Mouse (Mus musculus): ENCODE measurements around the gene Grwd1. TPM values are rescaled to one million over a fixed set of nuclear protein-coding genes. Genes with fewer than 3 reads are reported as not detected.
A peak's percentile ranks its signal among the peaks of the same experiment; 100 is the strongest.

The Grwd1 gene
- polyA plus RNA-seq, 1 experiment from 2014 or later, result 93.5 TPM

DNA sequence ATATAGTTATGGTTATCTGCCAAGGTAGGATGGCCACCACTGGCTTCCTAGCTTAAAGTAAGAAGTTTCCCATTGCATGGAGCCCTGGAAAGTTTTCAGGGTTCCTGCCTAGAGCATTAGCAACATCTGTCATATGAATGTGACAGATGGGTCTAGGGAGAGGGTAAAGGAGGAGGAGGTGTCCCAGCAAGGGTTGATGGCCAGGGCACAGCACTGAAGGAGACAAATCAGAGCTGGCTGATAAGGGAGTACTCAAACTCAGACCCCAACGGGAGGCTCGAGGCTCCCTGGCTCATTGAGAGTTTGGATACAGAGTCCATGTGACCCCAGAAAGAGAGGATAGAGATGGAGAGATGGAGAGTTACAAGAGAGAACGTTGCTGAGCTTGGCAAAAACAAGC lies 19.9 kb upstream of the Grwd1 start:
- 82% methylated on average over 3 of the region's 3 CpGs for WGBS
- no peaks in the 10 kb centered on the region for H3K27me3 ChIP-seq (ENCODE audit: control insufficient read depth, insufficient read depth, low read length)
- no peak overlapping the region for H3K4me3 ChIP-seq (ENCODE audit: low read length)
- no peak overlapping the region for H3K9ac ChIP-seq (ENCODE audit: low read depth, low read length)
- H3K4me2 ChIP-seq (replicated peaks; ENCODE audit: low read depth, low read length), result no peak overlapping the region
- no peaks in the 10 kb centered on the region for H3K36me3 ChIP-seq (ENCODE audit: control insufficient read depth, insufficient read depth, low read length)
- H3K27ac ChIP-seq (ENCODE audit: low read depth, low read length), result no peak overlapping the region
- H3K9me3 ChIP-seq (ENCODE audit: control insufficient read depth, low read length), result no peaks in the 10 kb centered on the region
- no peak for ATAC-seq (ENCODE audit: low FRiP score, low TSS enrichment)
- no peaks in the 10 kb centered on the region for H3K4me1 ChIP-seq (ENCODE audit: control insufficient read depth, insufficient read depth, low read length)

DNA sequence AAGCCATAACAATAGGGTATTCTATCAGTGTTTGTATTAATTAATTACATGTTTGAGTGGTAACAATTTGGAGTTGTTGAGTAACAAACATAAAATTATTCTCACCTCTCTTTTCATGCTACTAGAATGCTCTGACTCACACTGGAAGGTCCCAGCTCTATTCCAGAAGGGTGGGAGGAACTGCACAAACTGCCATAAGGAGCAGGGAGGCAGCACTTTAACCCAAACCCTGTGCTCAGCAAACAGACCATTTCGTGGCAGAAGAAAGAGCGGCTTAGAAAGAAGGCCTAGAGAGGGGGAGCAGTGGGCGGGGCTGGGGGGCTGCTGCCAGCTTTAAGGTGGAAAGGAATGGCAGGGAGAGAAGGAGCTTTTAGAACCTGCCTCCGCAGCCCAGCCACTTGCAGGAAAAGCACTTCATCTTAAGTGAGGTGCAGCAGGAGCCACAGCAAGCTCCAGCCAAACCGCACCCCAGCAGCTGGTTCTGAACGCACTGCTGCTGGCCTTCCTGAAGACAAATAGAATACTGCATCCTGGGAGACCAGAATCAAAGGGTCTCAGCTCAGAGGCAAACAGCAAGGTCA lies 17.8 kb upstream of the Grwd1 start:
- Histone ChIP-seq H3K9ac (ENCODE audit: low read depth, low read length) (0 out of 2 replicates have a peak overlapping the region, but pooled peaks have one; percentile 7), H3K4me3 (ENCODE audit: low read length) (no peak overlapping the region), H3K9me3 (ENCODE audit: control insufficient read depth, low read length) (no peaks in the 10 kb centered on the region), H3K4me1 (ENCODE audit: control insufficient read depth, insufficient read depth, low read length) (no peaks in the 10 kb centered on the region), H3K27me3 (ENCODE audit: control insufficient read depth, insufficient read depth, low read length) (no peaks in the 10 kb centered on the region), H3K4me2 (replicated peaks; ENCODE audit: low read depth, low read length) (no peak overlapping the region), H3K27ac (ENCODE audit: low read depth, low read length) (no peak overlapping the region), H3K36me3 (ENCODE audit: control insufficient read depth, insufficient read depth, low read length) (no peaks in the 10 kb centered on the region)
- ATAC-seq (ENCODE audit: low FRiP score, low TSS enrichment), result no peak
- WGBS, result 17% methylated on average over 6 of the region's 6 CpGs

DNA sequence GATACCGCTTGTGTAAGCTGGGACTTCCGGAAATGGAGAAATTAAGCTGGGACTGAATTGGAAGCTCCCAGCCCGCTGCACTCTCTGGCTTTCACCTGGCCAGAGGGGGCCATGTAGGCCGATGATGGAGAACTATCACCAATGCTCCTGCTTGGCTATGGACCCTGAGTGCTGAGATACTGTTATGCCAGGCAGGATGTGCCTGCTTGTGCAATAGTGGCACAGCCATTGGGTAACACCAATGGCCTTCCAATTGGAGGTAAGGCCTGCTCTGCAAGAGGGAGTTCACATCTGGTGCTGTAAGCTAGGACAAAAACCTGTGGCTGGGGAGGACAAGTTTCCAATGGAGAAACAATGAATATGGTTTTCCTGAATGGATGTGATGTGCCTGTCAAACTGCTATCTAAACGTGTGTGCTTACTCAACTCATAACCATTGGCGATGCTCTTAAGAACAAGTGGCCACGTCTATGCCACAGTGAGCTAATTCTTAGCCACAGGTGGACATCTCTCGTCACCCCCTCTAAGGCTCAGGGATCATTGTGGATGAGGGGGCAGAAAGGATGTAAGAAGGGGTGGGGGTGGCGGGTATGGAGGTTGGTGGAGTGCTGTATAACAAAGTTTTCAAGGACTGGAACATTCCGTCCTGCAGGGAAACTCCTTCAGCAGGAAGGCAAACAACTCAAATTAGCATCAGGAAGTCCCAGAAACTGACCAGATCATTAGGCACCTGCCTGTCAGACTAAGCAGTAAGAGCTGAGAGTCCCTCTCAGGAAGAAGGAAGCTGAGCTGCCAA lies 12.4 kb upstream of the Grwd1 start:
- WGBS, result 88% methylated on average over 10 of the region's 10 CpGs
- Histone ChIP-seq H3K4me1 (ENCODE audit: control insufficient read depth, insufficient read depth, low read length) (no peaks in the 10 kb centered on the region), H3K4me3 (ENCODE audit: low read length) (no peak overlapping the region), H3K27me3 (ENCODE audit: control insufficient read depth, insufficient read depth, low read length) (no peaks in the 10 kb centered on the region), H3K4me2 (replicated peaks; ENCODE audit: low read depth, low read length) (no peak overlapping the region), H3K36me3 (ENCODE audit: control insufficient read depth, insufficient read depth, low read length) (no peaks in the 10 kb centered on the region), H3K9ac (ENCODE audit: low read depth, low read length) (no peak overlapping the region), H3K9me3 (ENCODE audit: control insufficient read depth, low read length) (no peaks in the 10 kb centered on the region), H3K27ac (ENCODE audit: low read depth, low read length) (no peak overlapping the region)
- no peak for ATAC-seq (ENCODE audit: low FRiP score, low TSS enrichment)

DNA sequence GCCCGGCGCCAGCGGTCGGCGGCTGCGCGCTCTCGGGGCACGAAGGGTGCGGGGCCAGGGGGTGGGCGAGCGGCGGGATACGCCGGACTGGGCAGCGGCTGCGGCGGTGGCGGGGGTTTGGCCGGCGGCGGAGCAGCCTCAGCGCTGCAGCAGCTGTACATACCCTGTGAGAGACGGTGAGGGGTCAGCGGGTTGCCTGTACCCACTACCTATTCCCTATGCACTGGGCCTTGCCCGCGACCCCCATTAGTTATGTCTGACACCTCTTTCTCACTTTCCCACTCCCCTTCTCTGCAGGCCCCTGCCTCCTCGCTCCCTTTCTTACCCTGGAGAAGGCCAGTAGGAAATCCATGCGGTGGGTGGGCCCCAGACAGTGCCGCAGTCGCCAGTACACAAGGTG lies 3.2 kb upstream of the Grwd1 start:
- peak overlapping the region; percentile 42 for H3K4me3 ChIP-seq (ENCODE audit: low read length)
- H3K9me3 ChIP-seq (ENCODE audit: control insufficient read depth, low read length), result no peaks in the 10 kb centered on the region; the same call in 1 of the 2 replicates
- 2% methylated on average over 31 of the region's 31 CpGs for WGBS
- peaks cover 23% of the 10 kb centered on the region for H3K4me1 ChIP-seq (ENCODE audit: control insufficient read depth, insufficient read depth, low read length)
- peaks cover 8% of the 10 kb centered on the region; the same call in 1 of the 2 replicates for H3K36me3 ChIP-seq (ENCODE audit: control insufficient read depth, insufficient read depth, low read length)
- H3K27ac ChIP-seq (ENCODE audit: low read depth, low read length), result no peak overlapping the region
- no peak for ATAC-seq (ENCODE audit: low FRiP score, low TSS enrichment)
- peak overlapping the region; percentile 49 for H3K4me2 ChIP-seq (replicated peaks; ENCODE audit: low read depth, low read length)
- H3K27me3 ChIP-seq (ENCODE audit: control insufficient read depth, insufficient read depth, low read length), result peaks cover 43% of the 10 kb centered on the region
- peak overlapping the region; percentile 32; the same call in 1 of the 2 replicates for H3K9ac ChIP-seq (ENCODE audit: low read depth, low read length)

DNA sequence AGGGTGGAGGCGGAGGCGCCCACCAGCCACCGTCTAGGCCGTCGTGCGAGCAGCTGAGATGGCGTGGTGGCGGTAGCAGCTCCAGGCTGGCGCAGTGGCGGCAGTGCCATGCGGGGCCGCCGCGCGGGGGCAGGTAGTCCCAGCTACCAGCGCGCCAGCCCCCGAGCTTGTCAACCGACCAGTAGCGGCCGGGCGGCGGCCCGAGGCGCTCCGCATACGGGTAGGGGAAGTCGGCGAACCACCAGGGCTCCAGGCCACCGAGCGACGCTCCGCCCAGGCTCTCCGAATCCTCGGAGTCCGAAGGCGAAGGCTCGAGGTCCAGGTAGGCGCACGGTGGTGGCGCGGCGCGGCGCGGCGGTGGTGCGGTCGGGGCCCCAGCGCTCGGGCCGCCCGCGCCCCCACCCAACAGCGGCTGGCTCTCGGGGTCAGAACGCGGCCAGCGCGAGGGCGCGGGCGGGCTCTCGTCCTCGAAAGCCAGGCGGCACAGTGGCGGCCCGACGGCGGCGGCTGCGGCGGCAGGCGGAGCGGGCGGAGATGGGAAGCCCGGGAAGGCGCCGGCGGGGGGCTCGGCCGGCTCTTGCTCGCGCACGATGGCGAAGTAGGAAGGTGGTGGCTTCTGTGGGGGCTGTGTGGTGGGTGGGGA lies 2.5 kb upstream of the Grwd1 start:
- H3K9me3 ChIP-seq (ENCODE audit: control insufficient read depth, low read length), result no peaks in the 10 kb centered on the region; the same call in 1 of the 2 replicates
- peaks cover 14% of the 10 kb centered on the region; the same call in 1 of the 2 replicates for H3K36me3 ChIP-seq (ENCODE audit: control insufficient read depth, insufficient read depth, low read length)
- peaks cover 43% of the 10 kb centered on the region for H3K27me3 ChIP-seq (ENCODE audit: control insufficient read depth, insufficient read depth, low read length)
- H3K27ac ChIP-seq (ENCODE audit: low read depth, low read length), result no peak overlapping the region
- peak overlapping the region; percentile 49 for H3K4me2 ChIP-seq (replicated peaks; ENCODE audit: low read depth, low read length)
- H3K9ac ChIP-seq (ENCODE audit: low read depth, low read length), result peak overlapping the region; percentile 32; the same call in 1 of the 2 replicates
- WGBS, result under 1% methylated on average over 63 of the region's 86 CpGs
- peaks cover 23% of the 10 kb centered on the region for H3K4me1 ChIP-seq (ENCODE audit: control insufficient read depth, insufficient read depth, low read length)
- ATAC-seq (ENCODE audit: low FRiP score, low TSS enrichment), result no peak
- peak overlapping the region; percentile 42 for H3K4me3 ChIP-seq (ENCODE audit: low read length)

DNA sequence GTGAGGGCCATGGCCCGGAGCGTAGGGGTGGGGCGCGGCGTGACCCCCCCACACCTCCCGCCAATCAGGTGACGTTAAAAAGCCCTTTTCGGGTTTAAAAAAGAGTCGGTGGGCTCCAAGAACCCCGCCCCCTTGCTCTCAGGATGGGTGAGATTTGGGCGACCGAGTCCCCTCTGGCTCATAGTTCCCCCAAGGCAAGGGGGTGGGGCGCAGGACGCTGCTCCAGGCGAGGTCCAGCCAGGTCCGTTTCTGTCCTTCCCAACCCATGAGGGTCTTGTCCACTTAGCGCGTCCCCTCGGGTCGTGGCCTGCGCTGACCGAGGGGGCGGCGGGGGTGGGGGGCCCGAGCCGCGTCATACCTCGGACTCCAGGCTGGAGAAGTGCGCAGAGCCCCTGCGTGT lies 1.7 kb upstream of the Grwd1 start:
- WGBS, result 9% methylated on average over 30 of the region's 30 CpGs
- Histone ChIP-seq H3K9ac (ENCODE audit: low read depth, low read length) (peak overlapping the region; percentile 18; the same call in 1 of the 2 replicates), H3K9me3 (ENCODE audit: control insufficient read depth, low read length) (no peaks in the 10 kb centered on the region; the same call in 1 of the 2 replicates), H3K4me1 (ENCODE audit: control insufficient read depth, insufficient read depth, low read length) (peaks cover 23% of the 10 kb centered on the region), H3K27ac (ENCODE audit: low read depth, low read length) (no peak overlapping the region), H3K4me3 (ENCODE audit: low read length) (peak overlapping the region; percentile 42), H3K4me2 (replicated peaks; ENCODE audit: low read depth, low read length) (peak overlapping the region; percentile 49), H3K27me3 (ENCODE audit: control insufficient read depth, insufficient read depth, low read length) (peaks cover 43% of the 10 kb centered on the region), H3K36me3 (ENCODE audit: control insufficient read depth, insufficient read depth, low read length) (peaks cover 23% of the 10 kb centered on the region)
- ATAC-seq (ENCODE audit: low FRiP score, low TSS enrichment), result no peak

DNA sequence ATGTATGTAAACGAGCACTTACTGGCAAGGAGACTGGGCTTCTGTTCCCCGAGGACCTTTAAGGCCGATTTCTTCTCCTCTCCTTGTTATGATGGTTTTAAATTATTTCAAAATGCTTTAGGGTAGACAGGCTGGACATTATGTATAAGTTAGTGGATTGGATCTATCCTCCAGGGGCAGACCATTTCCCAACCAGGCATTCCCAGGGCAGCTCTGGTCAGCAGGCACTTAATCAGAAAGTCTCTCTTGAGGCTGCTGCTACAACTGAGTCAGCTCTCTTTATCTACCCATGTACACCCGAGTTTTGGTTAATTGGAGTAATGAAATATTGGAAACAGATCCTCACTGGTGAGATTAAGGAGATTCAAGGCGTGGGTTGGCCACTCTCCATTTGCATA lies 383 bp upstream of the Grwd1 start:
- H3K4me2 ChIP-seq (replicated peaks; ENCODE audit: low read depth, low read length), result peak overlapping the region; percentile 82
- peaks cover 36% of the 10 kb centered on the region for H3K36me3 ChIP-seq (ENCODE audit: control insufficient read depth, insufficient read depth, low read length)
- no peak overlapping the region for H3K27ac ChIP-seq (ENCODE audit: low read depth, low read length)
- H3K4me3 ChIP-seq (ENCODE audit: low read length), result peak overlapping the region; percentile 84
- no peak overlapping the region for H3K9ac ChIP-seq (ENCODE audit: low read depth, low read length)
- no peaks in the 10 kb centered on the region for H3K9me3 ChIP-seq (ENCODE audit: control insufficient read depth, low read length)
- peaks cover 43% of the 10 kb centered on the region for H3K27me3 ChIP-seq (ENCODE audit: control insufficient read depth, insufficient read depth, low read length)
- peaks cover 23% of the 10 kb centered on the region for H3K4me1 ChIP-seq (ENCODE audit: control insufficient read depth, insufficient read depth, low read length)
- ATAC-seq (ENCODE audit: low FRiP score, low TSS enrichment), result no peak
- 27% methylated on average over 5 of the region's 5 CpGs for WGBS

DNA sequence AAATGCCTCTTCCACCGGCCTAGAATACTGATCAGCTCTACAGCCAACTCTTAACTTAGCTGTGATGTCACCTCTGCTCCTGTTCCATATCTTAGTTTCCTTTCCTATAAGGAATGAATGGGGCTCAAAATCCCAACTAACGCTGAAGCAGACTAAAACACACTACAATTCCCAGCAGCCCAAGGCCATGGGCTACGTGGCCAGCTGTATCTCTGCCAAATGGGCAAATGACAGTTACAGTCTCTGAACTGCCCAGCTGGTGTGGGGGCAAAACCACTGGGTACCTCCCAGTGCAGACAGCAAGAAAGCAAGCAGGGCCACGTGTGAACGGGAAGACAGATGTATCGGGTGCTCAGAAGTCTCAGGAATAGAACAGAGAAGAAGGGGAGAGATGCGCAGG lies 4.1 kb downstream of the Grwd1 start:
- no peak overlapping the region for H3K9ac ChIP-seq (ENCODE audit: low read depth, low read length)
- no peak overlapping the region for H3K27ac ChIP-seq (ENCODE audit: low read depth, low read length)
- H3K9me3 ChIP-seq (ENCODE audit: control insufficient read depth, low read length), result no peaks in the 10 kb centered on the region
- WGBS, result 95% methylated on average over 7 of the region's 7 CpGs
- peaks cover 2% of the 10 kb centered on the region for H3K27me3 ChIP-seq (ENCODE audit: control insufficient read depth, insufficient read depth, low read length)
- H3K4me1 ChIP-seq (ENCODE audit: control insufficient read depth, insufficient read depth, low read length), result peaks cover 13% of the 10 kb centered on the region
- no peak for ATAC-seq (ENCODE audit: low FRiP score, low TSS enrichment)
- H3K36me3 ChIP-seq (ENCODE audit: control insufficient read depth, insufficient read depth, low read length), result peaks cover 56% of the 10 kb centered on the region
- no peak overlapping the region for H3K4me3 ChIP-seq (ENCODE audit: low read length)
- no peak overlapping the region for H3K4me2 ChIP-seq (replicated peaks; ENCODE audit: low read depth, low read length)

DNA sequence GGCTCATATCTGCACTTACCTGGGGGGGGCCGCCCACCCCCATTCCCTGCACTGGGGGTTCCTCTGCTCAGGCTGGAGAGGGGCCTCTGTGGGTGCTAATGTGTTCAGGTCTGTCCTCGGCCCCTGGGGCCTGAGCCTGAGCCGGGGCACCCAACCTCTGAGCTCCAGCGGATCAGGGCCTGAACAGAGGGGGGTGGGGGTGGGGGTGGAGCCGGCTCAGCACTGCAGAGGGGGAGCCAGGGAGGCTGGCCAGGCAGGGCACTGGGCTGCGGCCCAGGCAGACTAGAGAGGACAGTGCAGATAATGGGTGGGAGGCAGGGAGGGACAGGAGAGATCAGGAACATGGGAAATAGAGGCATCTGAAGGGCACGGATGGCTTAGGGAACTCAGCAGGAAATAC lies 6.1 kb downstream of the Grwd1 start, which contains the start of gene Kcnj14:
TSS of gene Kcnj14 (minus strand) at position 185 of the 400 bp plus-strand sequence.
- 71% methylated on average over 7 of the region's 7 CpGs for WGBS
- peaks cover 7% of the 10 kb centered on the region for H3K4me1 ChIP-seq (ENCODE audit: control insufficient read depth, insufficient read depth, low read length)
- H3K27ac ChIP-seq (ENCODE audit: low read depth, low read length), result no peak within 1 kb of the TSS
- no peaks in the 10 kb centered on the region for H3K9me3 ChIP-seq (ENCODE audit: control insufficient read depth, low read length)
- no peak within 1 kb of the TSS for H3K9ac ChIP-seq (ENCODE audit: low read depth, low read length)
- no peaks in the 10 kb centered on the region for H3K27me3 ChIP-seq (ENCODE audit: control insufficient read depth, insufficient read depth, low read length)
- peaks cover 55% of the 10 kb centered on the region for H3K36me3 ChIP-seq (ENCODE audit: control insufficient read depth, insufficient read depth, low read length)
- no peak within 1 kb of the TSS for H3K4me2 ChIP-seq (replicated peaks; ENCODE audit: low read depth, low read length)
- H3K4me3 ChIP-seq (ENCODE audit: low read length), result no peak within 1 kb of the TSS
- no peak for ATAC-seq (ENCODE audit: low FRiP score, low TSS enrichment)

All from kidney, embryonic 14.5 days (tissue).